Mouse (Mus musculus) neutrophil, adult 83 days (primary cell): Measurements from ENCODE around the gene Egfl6. TPM values are rescaled to one million over a fixed set of nuclear protein-coding genes. Genes with fewer than 3 reads are reported as not detected.

Experiments used
- total RNA-seq, 2 experiments: library from RNA; stranded (reverse); gene quantifications; one replicate each; pipeline ENCODE4 v1.2.4; 2023

The Egfl6 gene
- not detected for total RNA-seq

DNA sequence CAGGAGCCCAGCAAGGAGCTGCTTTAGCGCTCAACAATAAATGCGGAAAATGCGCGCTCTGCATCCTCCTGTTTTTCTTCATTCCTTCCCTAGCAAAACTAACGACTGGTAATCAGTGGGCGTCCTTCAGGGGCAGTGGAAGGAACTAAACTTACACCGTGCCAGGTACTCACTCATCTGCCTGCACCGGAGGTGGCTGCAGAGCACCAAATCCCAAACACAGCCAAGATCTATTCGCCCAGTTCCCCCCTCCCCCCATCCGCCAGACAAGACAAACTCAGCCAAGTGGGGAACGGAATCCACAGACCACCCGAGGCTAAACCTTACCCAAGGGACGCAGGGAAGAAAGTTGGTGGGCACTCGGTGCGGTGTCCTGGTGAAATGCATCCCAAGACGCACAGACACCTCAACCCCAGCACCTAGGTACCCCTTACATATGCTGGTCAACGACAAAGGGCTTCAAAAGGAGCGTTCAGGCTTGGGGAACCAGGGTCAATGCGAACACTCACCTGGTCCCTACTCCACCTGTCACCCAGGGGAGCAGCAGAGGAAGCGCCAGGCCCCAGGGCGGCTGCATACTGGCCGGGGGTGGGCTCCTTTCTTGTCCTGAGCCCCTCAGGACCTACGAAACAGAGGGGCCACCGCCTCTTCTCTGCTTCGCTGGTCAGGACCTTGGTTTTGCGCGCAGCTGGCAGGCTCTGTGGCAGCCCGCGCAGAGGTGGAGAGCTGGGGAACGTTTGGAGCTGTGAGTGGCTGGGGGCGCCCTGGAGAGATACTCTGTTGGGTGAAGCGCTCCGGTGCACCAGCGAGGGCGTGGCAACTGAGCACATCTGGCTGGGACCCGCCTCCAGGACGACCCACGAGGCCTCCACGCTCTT lies at the start of gene Egfl6:
Gene Egfl6 (minus strand): TSS at position 774 of the 878 bp plus-strand sequence.

DNA sequence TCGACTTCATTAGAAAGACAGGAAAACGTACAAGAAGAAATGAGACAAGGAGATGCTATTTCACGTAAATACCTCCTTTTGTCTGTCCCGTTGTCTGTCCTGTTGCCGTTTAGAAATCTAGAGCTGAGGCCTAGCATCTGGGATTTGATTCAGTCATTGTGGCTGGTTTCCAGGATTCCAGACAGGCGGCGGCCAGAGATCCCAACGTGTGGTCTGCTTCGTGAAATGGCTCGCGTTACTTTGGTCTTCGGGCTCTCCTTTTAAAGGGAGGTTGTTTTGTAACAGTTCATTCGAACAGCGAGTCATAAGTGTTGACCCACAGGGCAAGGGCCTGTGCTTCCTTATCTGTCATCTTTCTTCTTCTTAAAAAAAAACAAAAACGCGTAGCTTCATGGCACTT lies 67.2 kb downstream of the Egfl6 start, which contains the start of gene Tceanc:
Gene Tceanc (minus strand): TSS at position 223 of the 400 bp plus-strand sequence.

DNA sequence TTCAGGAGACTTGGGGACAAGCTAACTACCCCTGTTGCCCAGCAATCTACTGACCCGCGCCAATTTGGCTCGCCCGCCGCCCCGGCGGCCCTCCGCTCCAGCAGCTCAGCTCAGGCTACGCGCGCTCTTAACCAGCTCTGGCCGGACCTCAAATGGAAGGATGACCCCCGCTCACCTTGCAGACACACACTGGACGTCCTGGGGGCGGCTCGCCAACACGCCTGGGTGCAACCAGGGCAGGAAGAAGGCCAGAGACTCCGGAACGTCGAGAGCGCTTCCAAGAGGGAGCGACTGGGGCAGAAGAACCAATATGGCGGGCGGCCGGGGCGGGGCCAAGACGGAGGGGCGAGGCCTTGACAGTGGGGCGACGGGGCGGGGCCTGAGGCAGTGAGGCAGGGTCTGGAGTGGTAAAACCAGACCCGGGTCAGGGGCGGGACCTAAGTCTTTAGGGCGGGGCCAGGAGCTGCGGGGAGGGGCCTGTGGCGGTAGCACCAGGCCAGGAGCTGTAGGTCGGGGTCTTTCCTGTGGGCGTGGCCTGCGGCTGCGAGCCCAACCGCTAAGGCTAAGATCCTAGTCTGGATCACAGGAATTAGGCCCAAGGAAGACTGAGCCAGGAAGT lies 106.0 kb downstream of the Egfl6 start, which contains the start of gene Rab9:
Gene Rab9 (minus strand): TSS at position 503 of the 619 bp plus-strand sequence.

Other genes with a start within 250 kb of the Egfl6 start
- 1 to 10 TPM; 7.1 to 7.2 TPM for gene Trappc2, start 145.1 kb downstream of the Egfl6 start, total RNA-seq
- 1 to 10 TPM; 6.4 to 6.8 TPM for gene Ofd1, start 145.0 kb downstream of the Egfl6 start, total RNA-seq
- 10 to 100 TPM; 15.6 to 16.3 TPM for gene Rab9, start 105.9 kb downstream of the Egfl6 start, total RNA-seq
- 1 to 10 TPM; 5.5 to 7.0 TPM for gene Tceanc, start 67.2 kb downstream of the Egfl6 start, total RNA-seq